Mouse (Mus musculus) embryo, embryonic 11 days (tissue): Measurements from ENCODE around the gene Slc16a7.
A peak's percentile ranks its signal among the peaks of the same experiment; 100 is the strongest.

Source experiments
- DNase-seq: peaks from one replicate; pipeline ENCODE4 v3.0.0-alpha.2; 2015

Gene Slc16a7

DNA sequence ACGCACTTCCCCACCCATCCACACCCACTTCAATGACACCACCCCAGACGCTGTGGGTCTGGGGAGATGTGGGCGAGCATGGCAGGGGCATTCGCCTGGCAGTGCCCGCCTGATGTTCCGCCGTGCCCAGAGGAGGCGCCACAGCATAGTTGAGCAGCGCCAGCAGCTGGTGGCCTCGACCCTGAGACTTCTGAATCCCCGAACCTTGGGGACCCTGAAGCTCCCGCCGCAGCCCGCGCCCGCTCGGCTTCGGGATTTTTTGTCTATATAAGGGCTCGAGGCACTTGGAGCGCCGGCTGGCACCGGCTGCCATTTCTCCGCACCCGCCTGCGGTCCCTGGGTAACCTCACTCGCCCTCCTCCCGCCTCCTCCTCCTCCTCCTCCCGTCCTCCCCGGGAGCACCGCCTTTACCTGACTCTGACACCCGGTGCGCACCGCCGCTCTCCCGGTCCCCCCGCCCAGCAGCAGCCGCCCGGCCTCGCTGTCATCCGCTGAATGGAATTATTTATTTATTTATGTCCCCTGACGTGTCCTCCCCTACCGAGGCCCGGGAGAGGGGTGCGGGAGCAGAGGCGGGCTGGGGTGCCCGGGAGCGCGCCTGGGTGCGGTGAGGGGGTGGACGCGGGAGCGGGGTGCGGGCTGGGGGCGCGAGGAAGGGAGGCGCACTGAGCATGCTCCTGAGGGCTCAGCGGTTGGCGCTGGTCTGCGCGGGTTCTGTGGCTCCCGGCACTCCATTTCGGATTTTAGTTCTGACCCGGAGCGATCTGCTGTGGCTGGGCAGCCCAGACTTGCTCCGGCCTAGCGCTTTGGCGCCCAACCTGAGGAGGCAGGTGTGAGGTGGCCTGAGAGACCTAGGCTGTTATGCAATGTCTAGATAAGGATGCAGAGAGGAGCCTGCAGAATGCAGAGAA, at the start of gene Slc16a7:
Gene Slc16a7 (minus strand): TSS at position 590 of the 911 bp plus-strand sequence.
- DNase-seq: peak; percentile 86

DNA sequence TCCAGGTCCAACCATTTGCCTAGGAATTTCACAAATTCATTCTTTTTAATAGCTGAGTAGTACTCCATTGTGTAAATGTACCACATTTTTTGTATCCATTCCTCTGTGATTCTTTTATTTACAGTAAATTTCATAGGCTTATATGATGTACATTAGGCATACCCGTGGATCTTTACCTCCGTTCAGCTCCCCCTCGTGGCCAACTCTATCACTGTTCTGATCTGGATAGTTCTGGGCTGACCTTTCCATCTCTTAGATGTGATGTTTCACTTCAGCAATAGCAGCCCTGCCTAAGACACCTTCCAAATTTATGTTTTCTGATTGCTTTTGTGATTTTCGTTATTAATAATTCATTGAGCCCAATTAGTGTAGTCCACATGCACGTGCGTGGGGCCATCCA, 29.5 kb upstream of the Slc16a7 start:
- DNase-seq: peak; percentile 2

DNA sequence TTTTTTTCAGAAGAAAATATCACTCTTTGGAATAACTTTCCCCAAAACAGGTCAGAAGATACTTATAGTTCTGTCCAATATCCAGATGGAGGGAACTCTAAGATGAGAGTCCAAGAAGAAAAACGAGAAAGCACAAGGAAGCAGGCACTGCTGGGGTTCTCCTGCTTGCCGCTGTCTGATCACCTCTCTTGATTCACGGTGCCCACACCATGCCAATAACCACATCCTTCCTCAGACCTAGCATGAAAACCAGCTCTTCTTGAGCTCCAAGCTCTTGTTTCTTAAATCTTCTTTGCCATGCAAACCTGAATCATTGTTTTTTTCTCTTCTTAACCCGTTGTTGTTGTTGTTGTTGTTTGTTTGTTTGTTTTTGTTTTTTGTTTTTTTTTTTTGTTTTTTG, 10.5 kb upstream of the Slc16a7 start:
- no peak for DNase-seq

DNA sequence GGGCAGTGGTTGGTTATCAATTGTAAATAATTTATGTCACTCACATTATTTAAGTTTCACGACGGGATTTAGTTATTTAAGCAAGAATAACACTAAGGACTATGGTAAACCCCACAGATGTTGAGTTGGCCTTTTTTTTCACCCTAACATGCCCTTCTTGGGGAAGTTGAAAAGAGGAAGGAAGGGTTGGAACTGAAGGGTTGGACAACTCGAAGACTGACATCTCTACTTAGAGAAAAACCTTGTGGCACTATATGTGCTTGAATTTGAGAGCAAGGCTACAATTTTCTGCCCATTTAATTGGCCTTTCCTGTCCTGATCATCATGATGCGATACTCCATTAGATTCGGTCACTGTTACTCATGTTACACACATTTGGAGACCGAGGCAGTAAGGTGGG, 746 bp upstream of the Slc16a7 start:
- DNase-seq: no peak

DNA sequence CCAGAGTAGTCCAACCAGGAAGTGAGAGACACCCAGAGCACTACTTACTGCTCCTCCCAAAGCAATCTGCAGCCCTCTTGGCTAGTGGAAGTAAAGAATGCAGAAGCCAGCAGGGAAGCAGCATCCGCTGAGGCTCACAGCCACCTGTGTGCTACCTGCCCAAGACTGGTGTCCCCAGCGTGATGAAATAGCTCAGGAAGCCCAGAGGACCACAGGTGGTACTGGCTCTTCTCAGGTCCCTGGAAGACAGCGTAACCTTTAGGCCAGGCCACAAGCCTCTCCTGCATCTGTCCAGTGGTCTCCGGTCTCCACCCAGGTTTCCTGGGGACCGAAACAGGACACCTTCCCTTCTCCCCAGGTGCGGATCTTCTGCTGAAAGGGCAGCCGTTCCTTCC, 787 bp downstream of the Slc16a7 start:
- DNase-seq: no peak

DNA sequence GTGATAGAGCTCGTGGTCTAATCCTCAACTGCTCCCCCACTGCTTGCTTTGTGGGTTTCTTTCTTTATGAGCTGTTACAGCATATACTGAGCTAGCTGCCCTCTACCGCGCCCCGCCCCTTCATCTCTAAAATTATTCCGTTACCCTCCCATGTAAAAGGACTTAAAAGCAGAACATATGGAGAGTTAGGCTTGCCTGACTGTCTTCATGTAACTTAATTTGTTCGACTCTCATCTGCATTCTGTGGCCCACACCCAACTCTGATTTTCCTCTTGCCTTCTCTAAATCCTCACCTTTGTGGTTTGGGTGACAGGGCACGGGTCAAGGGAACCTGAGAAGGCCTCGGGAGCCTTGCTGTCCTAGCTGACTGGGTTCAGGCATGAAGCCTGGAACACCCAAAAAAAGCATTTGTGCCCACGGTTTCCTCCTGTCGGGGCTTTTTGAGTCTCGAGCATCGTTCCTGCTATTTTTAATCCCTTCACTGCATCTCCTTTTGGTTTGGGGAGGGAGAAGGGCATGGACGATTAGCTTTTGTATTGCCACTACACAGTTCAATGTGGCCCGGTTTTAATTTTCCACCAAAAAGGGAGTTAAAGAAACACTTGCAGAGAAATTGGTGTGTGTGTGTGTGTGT, 1.4 kb downstream of the Slc16a7 start:
- DNase-seq: no peak

DNA sequence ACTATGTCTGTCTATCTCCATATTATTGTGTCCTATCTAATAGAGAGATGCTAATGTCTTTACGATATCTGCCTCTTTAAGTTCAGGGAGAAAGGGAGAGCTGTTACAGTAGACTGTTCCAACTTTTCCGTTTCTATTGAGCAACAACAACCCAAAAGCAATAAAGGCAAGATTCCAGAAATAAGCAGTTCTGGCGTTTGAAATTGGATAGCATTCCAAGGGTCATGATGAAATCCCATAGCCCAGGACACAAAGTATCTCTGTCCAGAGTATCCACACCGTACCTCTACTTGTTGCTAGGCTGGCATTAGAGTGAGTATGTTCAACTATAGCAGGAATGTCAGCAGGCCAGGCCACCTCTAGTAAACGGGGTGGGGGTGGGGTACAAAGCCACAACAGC, 13.7 kb downstream of the Slc16a7 start:
- no peak for DNase-seq

DNA sequence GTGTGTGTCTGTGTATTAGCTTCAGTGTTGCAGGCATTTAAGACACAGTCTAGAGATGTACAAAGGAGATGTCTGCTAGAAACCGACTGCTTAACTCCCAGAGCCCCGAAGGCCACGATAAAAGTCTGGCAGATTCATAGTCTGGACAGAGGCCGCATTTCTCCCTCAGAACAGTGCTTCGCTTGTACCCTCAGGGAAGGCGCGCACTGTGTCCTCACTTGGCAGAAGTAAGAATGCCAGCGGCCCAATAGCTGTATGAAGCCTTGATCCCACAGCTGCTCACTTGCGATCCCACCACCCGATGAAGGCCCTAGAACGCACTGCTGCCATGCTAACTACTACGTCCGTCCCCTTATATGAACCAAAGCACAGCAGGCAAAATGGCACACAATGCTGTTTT, 16.6 kb downstream of the Slc16a7 start:
- DNase-seq: no peak

DNA sequence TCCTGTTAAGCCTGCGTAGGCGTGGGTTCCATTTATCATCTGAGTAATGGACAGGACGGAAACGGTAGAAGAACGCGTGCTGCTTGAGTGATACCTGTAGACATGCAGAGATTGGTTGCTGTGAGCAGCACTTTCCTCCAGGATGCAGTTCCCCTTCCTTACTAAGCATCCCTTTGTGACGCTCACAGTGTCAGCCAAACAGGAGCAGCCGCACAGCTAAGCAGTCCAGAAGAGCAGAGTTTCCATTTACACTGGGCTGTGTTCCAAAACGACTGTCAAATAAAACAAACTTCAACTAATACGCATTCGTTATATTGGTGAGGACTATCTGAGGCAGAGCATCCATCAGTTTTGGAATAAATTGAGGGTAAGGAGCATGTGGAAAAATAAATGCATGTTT, 17.8 kb downstream of the Slc16a7 start:
- no peak for DNase-seq

DNA sequence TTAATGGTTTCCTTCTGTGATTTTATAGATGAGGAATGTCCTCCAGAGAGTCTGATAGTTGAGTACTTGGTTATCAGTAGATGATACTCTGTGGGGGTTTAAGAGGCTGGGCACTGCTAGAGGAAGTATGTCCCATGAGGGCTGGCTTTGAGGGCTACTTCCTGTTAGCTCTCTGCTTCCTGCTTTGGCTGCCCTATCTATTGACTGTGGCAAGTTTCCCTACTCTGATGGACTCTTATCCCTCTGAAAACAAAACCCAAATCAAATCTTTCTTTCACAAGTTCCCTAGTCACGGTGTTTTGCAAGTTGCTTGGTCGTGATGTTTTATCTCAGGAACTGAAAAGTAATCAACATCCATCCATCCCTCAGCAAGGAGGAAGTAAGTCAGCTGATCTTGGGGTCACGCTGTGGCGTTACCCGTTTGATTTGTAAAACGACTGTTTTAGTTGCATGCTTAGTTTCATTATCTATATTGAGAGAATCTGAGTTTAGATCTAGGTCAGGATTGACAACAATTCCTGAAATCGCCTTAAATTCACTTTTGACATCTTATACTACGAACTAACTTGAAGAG, 19.1 kb downstream of the Slc16a7 start:
- no peak for DNase-seq

DNA sequence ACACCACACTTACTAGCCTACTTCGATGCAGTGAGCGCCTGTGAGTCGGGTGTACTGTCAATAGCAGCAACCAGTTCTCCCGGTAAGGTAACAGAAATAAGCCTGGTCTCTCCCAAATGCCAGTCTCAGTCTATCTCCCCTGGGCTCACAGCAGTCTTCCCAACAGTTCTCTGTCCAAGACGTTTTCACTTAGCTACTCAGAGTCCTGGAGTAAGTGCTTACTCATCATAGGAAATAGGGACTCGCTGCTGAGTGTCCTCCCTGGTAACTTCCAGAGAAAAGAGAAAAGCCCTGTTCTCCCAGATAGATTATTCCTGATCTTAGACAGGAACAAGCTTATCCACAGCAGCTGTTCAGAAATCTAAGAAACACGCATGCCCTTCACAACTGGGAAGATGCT, 30.8 kb downstream of the Slc16a7 start:
- no peak for DNase-seq

DNA sequence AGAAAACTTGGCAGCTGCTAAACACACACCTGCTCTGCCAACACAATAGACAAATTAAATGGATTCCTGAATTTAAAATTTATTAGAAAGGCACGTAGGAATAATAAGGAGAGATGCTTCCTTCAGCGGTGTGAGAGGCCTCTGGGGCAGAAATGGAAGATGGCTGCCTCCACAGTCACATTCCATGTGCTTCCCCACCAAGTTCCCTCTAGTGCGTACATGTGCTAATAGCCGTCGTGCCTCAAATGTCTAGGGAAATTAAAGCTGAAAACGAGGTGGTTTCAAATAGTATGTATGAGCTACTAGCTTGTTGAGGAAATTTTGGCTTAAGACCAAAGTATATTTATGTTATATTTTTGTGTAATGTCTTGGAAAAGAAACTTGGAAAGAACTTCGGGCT, 36.5 kb downstream of the Slc16a7 start:
- DNase-seq: no peak

DNA sequence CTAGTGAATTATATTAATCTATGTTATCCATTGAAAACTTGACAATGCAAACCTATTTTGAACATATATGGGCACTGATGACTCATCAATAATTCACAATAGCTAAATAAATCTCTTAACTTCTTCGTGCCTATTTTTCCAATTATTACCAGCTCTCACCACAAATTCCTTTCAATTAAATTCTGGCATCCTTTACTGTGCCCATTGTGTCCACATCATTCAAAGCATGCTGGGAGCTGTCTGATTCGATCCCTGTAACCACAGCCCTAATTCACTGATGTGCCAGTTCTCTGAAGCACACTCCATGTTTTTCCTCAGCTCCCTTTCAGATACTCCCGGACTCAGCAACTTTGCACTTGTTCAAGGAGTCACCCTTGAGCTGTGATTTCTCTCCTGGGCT, 41.1 kb downstream of the Slc16a7 start:
- DNase-seq: no peak

DNA sequence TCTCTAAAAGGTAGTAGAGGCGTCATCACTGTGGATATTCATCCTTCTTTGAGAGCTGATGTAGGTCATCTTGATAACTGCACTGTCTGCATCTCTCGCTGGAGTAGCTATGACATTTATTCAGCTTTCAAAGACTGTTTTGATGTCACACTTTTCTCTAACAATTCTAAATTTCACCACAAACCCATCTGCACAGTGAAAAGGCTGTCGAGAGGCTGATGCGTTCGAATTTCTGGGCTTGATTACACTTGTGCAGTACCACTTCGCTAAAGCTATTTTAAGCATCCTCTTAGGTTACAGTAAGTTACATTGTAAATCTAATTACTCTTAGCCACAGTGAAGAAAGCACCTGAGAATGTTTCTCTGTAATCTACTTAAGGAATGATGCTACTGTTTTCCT, 42.1 kb downstream of the Slc16a7 start:
- no peak for DNase-seq

DNA sequence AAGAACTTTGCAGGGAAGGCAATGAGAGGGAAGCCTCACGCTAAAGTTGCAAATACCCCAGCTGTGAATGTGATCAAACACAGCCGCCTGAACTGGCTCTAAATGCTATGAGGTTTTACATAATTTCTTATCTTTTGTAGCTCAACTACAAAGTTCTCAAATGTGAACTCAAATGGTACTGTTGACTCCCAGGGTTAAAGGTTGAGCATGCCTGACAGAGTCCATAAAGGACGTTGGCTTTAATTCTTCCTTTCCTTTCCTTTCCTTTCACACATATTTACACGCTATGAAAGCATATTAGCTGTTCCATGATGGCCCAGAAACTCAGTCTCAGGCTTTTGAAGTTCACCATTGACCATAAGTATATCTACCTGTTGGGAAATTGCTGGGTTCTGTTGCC, 42.9 kb downstream of the Slc16a7 start:
- DNase-seq: no peak

DNA sequence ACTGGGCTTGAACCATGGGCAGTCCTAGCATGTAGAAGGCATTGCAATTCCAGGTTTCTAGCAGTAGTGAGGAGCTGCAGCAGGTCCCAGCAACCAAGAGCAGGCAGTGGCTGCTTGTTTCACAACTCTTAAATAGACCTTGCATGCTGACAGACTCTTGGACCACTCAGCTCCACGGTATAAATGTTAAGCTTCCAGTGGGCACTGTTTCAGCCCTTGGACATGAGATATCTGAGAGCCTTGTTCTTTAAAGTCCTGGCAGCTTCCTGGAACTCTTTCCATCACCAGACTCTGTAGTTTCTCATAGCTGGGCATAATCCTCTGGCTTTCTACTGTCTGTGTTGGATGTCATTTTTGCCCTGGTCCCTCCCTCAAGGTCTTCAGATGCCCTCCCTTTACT, 43.7 kb downstream of the Slc16a7 start:
- DNase-seq: no peak

DNA sequence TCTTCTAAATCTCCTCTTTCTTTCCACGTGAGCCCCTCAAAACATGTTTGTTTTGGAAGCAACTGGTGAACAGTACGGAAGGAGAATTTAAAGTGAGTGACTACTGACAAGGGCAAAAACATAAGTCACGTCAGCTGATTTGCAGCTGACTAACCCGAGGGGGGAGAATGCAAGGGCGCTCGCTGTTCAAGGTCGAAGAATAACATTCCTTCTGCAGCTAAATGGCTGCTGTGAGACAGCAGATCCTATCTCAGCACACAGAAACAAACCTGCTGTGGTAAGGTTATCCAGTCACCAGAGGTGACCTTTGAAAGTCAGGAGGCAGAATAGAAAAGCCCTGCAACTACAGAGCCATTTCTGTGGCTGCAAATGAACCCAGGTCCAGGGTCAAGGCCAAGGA, 47.1 kb downstream of the Slc16a7 start:
- no peak for DNase-seq

DNA sequence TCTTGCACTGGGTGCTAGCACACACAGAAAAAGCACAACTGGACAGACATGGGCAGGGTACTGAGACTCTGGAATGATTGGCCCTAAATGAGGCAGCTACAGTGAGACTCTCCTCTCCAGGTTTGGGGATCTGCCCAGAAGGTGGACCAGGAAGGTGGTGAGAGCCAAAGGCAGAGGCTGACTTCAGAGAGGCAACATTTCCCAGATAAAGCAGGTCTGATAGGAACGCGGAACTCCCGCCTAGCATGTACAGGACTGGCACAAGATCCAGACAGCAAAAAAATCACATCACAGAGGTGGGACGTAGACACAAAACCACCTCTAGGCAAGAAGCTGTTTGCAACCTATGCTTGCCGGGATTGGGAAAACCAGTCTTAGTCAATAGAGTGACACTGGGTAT, 55.5 kb downstream of the Slc16a7 start:
- no peak for DNase-seq

DNA sequence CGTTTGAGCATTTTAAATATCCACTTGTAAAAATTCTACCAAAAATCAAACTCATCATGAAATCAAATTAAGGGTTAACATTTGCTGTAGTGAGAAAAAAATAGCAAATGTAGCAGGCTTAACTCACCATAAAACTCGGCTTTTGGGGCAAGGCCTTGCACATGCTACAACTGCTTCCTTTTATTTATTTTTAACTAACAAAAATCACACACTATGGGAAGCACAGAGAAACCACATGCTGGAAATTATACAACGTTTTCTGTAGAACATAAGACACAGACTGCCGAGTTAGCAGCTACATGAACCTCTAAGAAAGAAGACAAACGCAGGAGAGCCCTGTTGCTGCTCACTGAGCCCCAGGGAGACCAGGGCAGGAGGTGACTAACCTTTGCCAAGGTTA, 57.9 kb downstream of the Slc16a7 start:
- DNase-seq: no peak

DNA sequence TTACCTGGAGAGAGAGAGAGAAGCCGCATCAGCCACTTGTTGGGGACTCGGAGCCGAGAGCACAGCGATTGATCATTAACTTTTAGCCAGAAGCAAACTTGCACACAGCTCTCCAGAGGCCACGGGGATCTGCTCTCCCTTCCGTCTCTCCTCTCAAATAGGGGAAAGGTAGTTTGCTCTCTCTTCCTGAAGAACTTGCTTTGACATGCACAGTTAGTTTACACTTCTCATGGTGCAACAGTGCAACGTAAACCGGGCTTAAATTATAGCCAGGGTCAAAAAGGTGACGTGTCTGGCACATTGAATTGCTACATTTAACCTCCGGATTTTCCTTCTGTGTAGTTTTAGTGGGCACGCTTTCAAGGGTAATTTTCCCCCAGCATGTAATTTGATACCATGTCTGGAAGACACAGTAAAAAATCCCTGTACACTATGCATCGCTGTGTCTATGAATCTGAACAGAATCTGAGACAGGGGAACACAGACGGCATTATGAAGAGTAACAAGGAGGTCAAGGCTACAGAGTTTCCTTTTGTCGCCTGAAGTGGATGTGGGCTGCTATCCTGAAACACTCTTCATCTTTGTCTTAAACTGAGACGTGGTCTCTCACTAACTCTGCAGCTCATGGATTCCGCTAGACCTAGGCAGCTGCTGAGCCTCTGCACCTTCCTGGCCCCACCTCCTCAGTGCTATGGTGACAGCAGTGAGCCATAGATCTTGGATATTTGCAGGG, 60.8 kb downstream of the Slc16a7 start:
- DNase-seq: peak; percentile 60

DNA sequence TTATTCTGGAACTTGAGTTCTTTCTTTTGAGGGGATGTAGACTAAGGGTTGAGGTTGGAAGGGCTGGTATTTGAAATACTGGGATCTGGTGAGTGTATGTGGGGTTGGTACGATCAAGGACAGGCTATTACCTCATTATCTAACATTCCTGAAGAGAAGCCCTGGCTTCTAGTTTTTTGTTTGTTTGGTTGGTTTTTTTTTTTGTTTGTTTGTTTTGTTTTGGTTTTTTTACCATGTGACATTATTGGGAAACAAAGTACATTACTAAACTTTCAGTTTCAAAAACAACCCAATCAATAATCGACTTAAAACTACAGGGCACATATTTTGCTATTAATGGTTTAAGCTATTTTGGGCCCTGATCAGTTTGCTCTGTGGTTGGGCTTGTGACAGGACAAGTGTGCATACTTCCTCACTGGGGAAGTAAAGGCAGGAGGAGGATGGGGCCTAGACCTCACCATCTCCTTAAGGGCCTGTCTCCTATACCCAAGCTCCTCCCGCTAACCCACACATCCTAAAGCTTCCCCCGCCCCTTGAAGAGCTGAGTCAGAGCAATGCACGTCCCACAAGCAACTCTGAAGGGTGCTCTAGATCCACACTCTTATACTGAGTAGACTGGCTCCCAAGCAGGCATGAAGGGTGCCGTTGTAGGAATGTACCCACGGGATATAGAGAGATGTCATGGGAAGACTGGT, 64.2 kb downstream of the Slc16a7 start:
- DNase-seq: no peak

DNA sequence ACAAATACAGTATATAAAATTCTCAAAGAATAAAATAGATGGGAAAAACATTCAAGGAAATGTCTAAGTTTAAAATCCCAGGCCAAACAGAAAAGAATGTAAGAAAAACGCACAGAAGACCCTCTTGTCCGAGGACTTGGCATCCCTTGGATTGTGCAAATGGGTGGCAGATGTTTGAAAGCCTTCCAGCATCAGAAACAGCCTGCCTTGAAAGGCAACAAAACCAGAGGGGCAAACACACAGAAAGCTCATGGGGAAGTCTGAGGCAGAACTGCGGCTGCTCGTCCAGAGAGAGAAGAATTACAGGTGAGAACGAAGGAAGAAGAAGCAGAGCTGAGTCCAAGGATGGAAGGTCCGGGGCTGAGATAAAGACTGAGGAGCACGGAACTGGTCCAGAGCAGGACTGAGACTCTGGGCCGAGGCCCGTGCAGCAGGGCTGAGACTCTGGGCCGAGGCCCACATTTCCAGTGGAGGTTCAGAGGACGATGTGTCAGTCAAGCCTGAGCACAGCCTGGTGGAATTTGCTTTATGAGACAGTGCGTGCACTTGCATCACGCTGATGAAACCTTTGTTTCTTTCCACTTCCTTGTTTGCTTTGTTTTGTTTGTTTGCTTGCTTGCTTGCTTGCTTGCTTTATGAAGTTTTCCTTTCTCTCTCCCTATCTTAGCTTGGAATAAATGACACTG, 65.0 kb downstream of the Slc16a7 start:
- no peak for DNase-seq
